Mouse (Mus musculus): ENCODE data around the gene Acat3. TPM values are rescaled to one million over a fixed set of nuclear protein-coding genes. Genes with fewer than 3 reads are reported as not detected.

The Acat3 gene
- total RNA-seq, 2 experiments from 2014 or later: 0.07 to 0.54 TPM

DNA sequence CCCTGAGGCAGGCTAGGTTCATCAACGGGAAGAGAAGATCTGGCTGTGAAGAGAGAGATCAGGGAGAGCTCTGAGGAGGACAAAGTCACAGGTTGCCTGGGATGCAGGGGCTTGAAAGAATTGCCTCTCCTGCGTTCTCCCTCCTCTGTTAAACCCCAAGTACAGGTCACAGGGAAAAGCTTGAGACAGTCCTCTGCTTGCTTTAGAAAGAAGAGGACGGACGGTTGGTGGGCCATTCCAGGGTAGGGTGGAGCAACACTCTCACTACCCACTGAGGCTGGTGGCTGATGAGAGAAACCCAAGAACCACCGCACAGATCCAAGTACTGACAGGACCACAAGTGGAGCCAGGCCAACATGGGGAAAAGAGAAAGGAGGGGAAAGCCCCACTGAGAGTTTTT, 64.7 kb downstream of the Acat3 start, which contains the start of gene Mrgprh:
Gene Mrgprh (plus strand): TSS at position 301 of the 400 bp plus-strand sequence.
- no peak for ATAC-seq (replicated peaks; ENCODE audit: poor library complexity)

Other genes starting within 250 kb of the Acat3 start
- 1.2 and 2.6 TPM in 2 replicates for gene Igf2r, start 170.9 kb downstream of the Acat3 start, total RNA-seq (2015)
- 3.0 and 4.1 TPM in 2 replicates for gene Igf2r, start 170.9 kb downstream of the Acat3 start, total RNA-seq (2017)
- not detected in 2 replicates for gene Mas1, start 72.5 kb downstream of the Acat3 start, total RNA-seq (2015)
- gene Mas1, start 72.5 kb downstream of the Acat3 start, total RNA-seq (2017): not detected in 2 replicates
- not detected in 2 replicates for gene Mrgprh, start 64.6 kb downstream of the Acat3 start, total RNA-seq (2015)
- gene Mrgprh, start 64.6 kb downstream of the Acat3 start, total RNA-seq (2017): not detected in 2 replicates
- 1.3 and 1.4 TPM in 2 replicates for gene Pnldc1, start 30.4 kb downstream of the Acat3 start, total RNA-seq (2015)
- 3.5 TPM in 1 of 2 replicates, not detected in the other for gene Pnldc1, start 30.4 kb downstream of the Acat3 start, total RNA-seq (2017)
- 568 and 575 TPM in 2 replicates for gene Tcp1, start 24.9 kb downstream of the Acat3 start, total RNA-seq (2015)
- gene Tcp1, start 24.9 kb downstream of the Acat3 start, total RNA-seq (2017): 901 and 1,100 TPM in 2 replicates
- 168 and 184 TPM in 2 replicates for gene Mrpl18, start 24.3 kb downstream of the Acat3 start, total RNA-seq (2015)
- 213 TPM in 2 replicates for gene Mrpl18, start 24.3 kb downstream of the Acat3 start, total RNA-seq (2017)
- gene Acat2, start 20.1 kb upstream of the Acat3 start, total RNA-seq (2015): 16.4 and 18.1 TPM in 2 replicates
- 14.7 and 16.7 TPM in 2 replicates for gene Acat2, start 20.1 kb upstream of the Acat3 start, total RNA-seq (2017)
- gene Wtap, start 53.6 kb upstream of the Acat3 start, total RNA-seq (2015): 115 TPM in 2 replicates
- gene Wtap, start 53.6 kb upstream of the Acat3 start, total RNA-seq (2017): 274 and 365 TPM in 2 replicates
- gene Sod2, start 66.2 kb upstream of the Acat3 start, total RNA-seq (2015): 118 and 119 TPM in 2 replicates
- 69.0 and 77.7 TPM in 2 replicates for gene Sod2, start 66.2 kb upstream of the Acat3 start, total RNA-seq (2017)
- 0.91 TPM in 1 of 2 replicates, not detected in the other for gene Gpr31b, start 111.7 kb upstream of the Acat3 start, total RNA-seq (2015)
- gene Gpr31b, start 111.7 kb upstream of the Acat3 start, total RNA-seq (2017): 0.41 TPM in 1 of 2 replicates, not detected in the other
- gene Tcp10b, start 120.5 kb upstream of the Acat3 start, total RNA-seq (2015): 0.15 and 0.99 TPM in 2 replicates
- gene Tcp10b, start 120.5 kb upstream of the Acat3 start, total RNA-seq (2017): 0.44 TPM in 1 of 2 replicates, not detected in the other
- gene Unc93a, start 191.2 kb upstream of the Acat3 start, total RNA-seq (2015): not detected in 2 replicates
- 0.17 TPM in 1 of 2 replicates, not detected in the other for gene Unc93a, start 191.2 kb upstream of the Acat3 start, total RNA-seq (2017)